Mouse (Mus musculus) erythroblast, adult 5-6 weeks (primary cell): ENCODE results near the gene Gm7145. TPM values are rescaled to one million over a fixed set of nuclear protein-coding genes. Genes with fewer than 3 reads are reported as not detected.
"Not testable (repeated sequence)": the region's sequence is repeated elsewhere in the genome, so short reads cannot be mapped to it uniquely, and the experiment has no call there.

Experiments used
- ATAC-seq: replicated peaks from 2 replicates; pipeline ENCODE4 v1.8.0; 2016; ENCODE audit warnings: moderate number of reproducible peaks, mild to moderate bottlenecking, moderate TSS enrichment, inconsistent platforms; ENCODE audit not compliant: poor library complexity, low FRiP score, severe bottlenecking
- total RNA-seq, 2 experiments: library from RNA; stranded (forward) in 1 of 2; stranded (reverse) in 1 of 2; fragments of 150-400 nt in 1 of 2; fragments of 200-764, 138-1000 nt in 1 of 2; gene quantifications; 2 replicates each; pipeline versions ENCODE4 v1.2.3 to v1.2.4; 2015 to 2017; ENCODE audit warnings: low replicate concordance in 2 of 2

Gene Gm7145
- not detected in 2 replicates for total RNA-seq (2015; ENCODE audit: low replicate concordance)
- not detected in 2 replicates for total RNA-seq (2017; ENCODE audit: low replicate concordance)

- no peak for ATAC-seq
These were observed at the start of gene Gm7145 for GRCm38 (mm10) chr1:117965639-117966038. TSS of gene Gm7145 (plus strand) at chr1:117965939.

GRCm38 (mm10) chr1:117927715-117928114 is 38.0 kb upstream of the Gm7145 start, which contains the start of gene Gm28168:
TSS of gene Gm28168 (plus strand) at chr1:117928015.
- ATAC-seq = not testable (repeated sequence)

- ATAC-seq = not testable (repeated sequence)
These were observed 38.1 kb downstream of the Gm7145 start for GRCm38 (mm10) chr1:118003876-118004275.

- ATAC-seq = not testable (repeated sequence)
These were observed 47.0 kb downstream of the Gm7145 start for GRCm38 (mm10) chr1:118012736-118013135.

Other genes starting within 250 kb of the Gm7145 start
- gene B020011L13Rik, start 184.8 kb upstream of the Gm7145 start, total RNA-seq (2015; ENCODE audit: low replicate concordance) = not detected in 2 replicates
- not detected in 2 replicates for gene B020011L13Rik, start 184.8 kb upstream of the Gm7145 start, total RNA-seq (2017; ENCODE audit: low replicate concordance)
- not detected in 2 replicates for gene Gm28360, start 135.9 kb upstream of the Gm7145 start, total RNA-seq (2015; ENCODE audit: low replicate concordance)
- not detected in 2 replicates for gene Gm28360, start 135.9 kb upstream of the Gm7145 start, total RNA-seq (2017; ENCODE audit: low replicate concordance)
- gene Gm28168, start 37.9 kb upstream of the Gm7145 start, total RNA-seq (2015; ENCODE audit: low replicate concordance) = not detected in 2 replicates
- not detected in 2 replicates for gene Gm28168, start 37.9 kb upstream of the Gm7145 start, total RNA-seq (2017; ENCODE audit: low replicate concordance)
- not detected in 2 replicates for gene Gm29106, start 210.6 kb downstream of the Gm7145 start, total RNA-seq (2015; ENCODE audit: low replicate concordance)
- gene Gm29106, start 210.6 kb downstream of the Gm7145 start, total RNA-seq (2017; ENCODE audit: low replicate concordance) = not detected in 2 replicates